Mouse (Mus musculus): ENCODE data around the gene Nprl3. TPM values are rescaled to one million over a fixed set of nuclear protein-coding genes. Genes with fewer than 3 reads are reported as not detected.
"Not testable (repeated sequence)": the region's sequence is repeated elsewhere in the genome, so short reads cannot be mapped to it uniquely, and the experiment has no call there.

Gene Nprl3
- total RNA-seq (2021): 10 to 100 TPM; 47.0 to 57.0 TPM
- long read RNA-seq, experiment 1, transcript Nprl3-201 (13 exons, 2,865 nt): major isoform, 23 of 61 reads
- long read RNA-seq, experiment 1, transcript Nprl3-213 (12 exons, 3,417 nt): minor isoform, 21 of 61 reads
- long read RNA-seq, experiment 1, partial matches to known transcripts: 7 of 61 reads
- long read RNA-seq, experiment 1, other reads (novel, unspliced or antisense): 10 of 61 reads
- long read RNA-seq, experiment 2, transcript Nprl3-201 (13 exons, 2,865 nt): major isoform, 35 of 59 reads
- long read RNA-seq, experiment 2, transcript Nprl3-213 (12 exons, 3,417 nt): minor isoform, 8 of 59 reads
- long read RNA-seq, experiment 2, partial matches to known transcripts: 6 of 59 reads
- long read RNA-seq, experiment 2, other reads (novel, unspliced or antisense): 10 of 59 reads

DNA sequence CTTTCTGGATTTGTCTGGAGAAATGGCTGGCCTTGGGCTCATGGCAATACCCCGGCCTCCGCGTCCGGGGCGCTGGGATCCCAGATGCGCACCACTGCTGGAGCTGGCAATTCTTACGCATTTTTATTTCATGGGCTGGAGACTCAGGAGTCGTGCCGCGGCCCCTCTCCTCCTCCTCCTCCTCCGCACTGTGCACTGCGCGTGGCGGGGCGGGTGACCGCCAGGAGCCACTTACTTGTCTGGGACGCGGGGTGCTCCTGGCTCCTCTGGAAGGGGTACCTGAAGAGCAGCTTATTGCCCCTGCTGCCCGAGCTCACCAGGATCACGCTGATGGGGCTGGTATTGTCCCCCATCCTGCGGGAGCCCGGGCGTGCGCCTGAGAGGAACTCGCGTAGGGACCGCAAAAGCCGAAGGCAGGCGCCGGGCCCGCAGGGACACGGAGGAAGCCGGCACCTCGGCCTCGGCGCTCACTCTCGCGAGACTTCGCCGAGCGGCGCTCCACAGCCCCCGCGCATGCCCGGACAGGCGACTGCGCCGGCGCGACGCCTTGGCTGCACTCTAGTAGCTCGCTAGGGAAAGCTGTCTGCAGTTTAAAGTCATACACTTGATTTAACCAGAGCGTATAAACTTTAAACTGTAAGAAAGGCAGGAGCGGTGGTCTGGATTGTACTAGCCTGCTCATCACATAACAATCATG is at the start of gene Nprl3:
Gene Nprl3 (minus strand): TSS at position 520 of the 697 bp plus-strand sequence.
- DNase-seq (ENCODE audit: low spot score in 2 of 2): peak; percentile 97
- intact Hi-C loops (cut with DNase I): no loop called here

DNA sequence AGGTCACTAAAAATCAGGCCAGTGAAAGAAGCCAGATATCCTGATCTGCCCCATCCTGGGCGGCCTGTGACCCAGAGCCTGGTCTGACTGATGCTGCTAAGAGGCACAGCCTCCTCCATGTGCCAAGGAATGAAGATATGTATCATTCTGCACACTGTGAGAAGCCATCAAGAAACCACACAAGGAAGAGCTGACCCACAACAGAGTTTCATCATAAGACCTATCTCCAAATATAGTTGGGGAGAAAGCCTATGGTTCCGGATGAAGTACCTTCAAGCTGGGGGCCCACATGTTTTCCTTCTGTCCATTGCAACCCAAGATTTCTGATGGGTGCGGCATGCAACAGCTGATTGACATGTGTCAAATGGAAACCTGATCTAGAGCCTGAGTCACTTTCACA is 48.5 kb upstream of the Nprl3 start:
- intact Hi-C loops (cut with DNase I): no loop called here
- no peak for DNase-seq (ENCODE audit: low spot score in 2 of 2)

DNA sequence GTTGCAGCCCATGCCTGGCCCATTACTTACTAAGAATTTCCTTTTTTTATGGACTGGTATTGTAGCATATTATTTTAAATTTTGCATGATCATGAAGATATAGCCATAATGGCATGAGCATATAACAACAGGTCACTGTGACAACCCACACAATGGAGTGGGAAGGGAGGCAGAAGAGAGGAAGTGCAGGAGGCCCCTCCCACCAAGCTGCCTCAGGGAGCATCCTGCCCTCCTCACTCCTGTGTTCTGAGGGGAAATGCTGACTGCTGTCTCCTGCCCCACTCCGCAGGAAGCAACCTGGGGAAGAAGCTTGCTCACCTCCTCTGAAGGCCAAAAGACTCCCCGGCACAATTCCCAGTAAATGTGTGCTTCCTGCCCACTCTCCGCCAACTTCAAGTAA is 42.4 kb upstream of the Nprl3 start:
- intact Hi-C loops (cut with DNase I): no loop called here
- no peak for DNase-seq (ENCODE audit: low spot score in 2 of 2)

DNA sequence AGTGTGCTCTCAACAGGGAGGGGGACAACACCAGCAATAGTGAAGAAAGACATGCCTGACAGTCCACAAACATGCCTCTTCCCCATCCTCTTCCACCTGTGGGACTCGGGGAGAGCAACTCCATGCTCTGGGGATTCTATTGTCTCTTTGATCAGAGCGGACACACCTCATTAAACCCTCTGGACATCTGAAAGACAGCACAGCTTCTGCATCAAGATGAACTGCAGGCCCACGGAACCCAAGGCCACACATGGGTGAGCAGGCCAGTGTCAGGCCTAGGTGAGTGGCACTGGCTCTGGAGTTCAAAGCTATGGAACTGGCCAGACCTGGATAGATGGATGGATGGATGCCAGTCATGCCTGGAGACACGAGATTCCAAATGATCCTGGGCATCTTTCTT is 41.9 kb upstream of the Nprl3 start:
- no peak for DNase-seq (ENCODE audit: low spot score in 2 of 2)
- intact Hi-C loops (cut with DNase I): no loop called here

DNA sequence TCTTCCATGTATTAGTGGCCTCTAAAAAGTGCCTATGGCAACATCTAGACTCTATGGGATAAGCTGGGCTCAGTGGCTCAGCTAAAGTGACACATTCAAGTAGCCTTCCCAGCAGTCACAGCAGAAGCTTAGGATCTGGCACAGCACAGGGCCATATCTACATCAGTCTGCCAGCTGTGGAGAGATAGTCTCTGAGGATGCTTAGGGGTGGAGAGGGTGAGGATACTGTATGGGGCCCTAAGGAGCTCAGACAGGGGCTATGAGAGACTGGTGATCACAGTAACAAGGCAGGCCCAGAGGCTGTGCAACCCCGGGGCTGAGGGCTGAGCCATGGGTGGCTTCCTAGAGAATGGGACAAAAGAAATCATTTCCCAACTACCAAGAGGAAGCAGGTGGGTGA is 39.5 kb upstream of the Nprl3 start:
- intact Hi-C loops (cut with DNase I): no loop called here
- DNase-seq (ENCODE audit: low spot score in 2 of 2): no peak

DNA sequence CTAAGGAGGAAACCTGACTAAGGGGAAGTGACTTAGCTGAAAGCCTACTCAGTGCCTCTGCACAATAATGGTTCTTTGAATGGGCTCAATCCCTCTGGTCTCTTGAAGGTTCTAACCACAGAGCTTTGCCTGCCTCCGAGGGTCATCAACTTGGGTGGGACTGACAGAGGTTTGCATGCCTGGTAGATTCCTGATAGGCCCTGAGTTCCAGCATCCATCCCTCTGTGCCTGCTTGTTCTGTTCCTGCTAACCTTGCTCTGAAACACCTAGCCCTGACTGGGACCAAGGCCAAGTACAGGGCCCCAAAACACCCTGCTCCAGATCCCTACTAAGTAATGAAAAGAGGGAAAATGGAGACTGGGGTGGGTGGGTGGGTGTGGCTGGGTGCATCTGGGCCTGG is 35.9 kb upstream of the Nprl3 start:
- no peak for DNase-seq (ENCODE audit: low spot score in 2 of 2)
- intact Hi-C loops (cut with DNase I): no loop called here

DNA sequence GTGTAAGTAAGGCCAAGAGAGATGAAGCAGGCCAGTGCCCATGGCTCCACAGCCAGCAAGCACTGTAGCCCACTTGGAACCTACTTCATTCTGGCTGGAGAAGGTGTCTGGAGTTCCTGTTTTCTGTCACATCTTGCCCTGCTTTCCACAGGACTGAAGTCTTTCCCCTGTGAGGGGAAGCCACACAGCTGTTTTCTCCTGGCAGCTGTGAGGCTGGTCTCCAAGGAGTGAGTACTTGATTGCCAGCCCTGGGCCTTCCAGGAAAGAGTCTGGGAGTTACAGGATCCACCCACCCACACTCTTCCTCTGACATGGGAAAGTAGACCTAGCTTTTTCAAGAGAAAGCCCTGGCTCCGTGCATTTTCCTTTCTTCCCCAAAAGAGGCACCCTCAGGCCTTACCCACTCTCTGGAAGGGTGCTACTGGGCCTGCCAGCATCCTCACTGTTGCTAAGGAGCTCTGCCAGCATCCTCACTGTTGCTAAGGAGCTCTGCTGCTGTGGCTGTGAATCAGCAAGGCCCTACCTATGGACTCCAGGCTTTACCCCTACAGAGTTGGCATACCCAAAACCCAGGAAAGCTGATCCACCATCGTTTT is 35.4 kb upstream of the Nprl3 start:
- peak; percentile 56 to 63 for DNase-seq (ENCODE audit: low spot score in 2 of 2)
- intact Hi-C loops (cut with DNase I): no loop called here

DNA sequence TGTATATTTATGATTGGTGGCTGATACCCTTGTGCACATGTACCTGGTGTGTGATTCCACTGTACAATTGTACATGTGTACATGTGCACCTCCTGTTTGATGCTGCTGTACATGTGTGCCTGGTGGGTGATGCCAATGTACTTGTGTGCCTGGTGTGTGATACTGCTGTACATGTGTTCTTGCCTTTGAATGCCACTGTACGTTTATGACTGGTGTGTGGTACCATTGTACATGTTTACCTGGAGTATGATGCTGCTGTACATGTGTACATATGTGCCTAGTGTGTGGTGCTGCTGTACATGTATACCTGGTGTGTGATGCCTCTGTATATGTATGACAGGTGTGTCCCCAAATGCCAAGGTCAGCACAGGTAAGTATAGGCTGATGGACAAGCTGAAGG is 34.0 kb upstream of the Nprl3 start:
- DNase-seq (ENCODE audit: low spot score in 2 of 2): no peak
- intact Hi-C loops (cut with DNase I): no loop called here

DNA sequence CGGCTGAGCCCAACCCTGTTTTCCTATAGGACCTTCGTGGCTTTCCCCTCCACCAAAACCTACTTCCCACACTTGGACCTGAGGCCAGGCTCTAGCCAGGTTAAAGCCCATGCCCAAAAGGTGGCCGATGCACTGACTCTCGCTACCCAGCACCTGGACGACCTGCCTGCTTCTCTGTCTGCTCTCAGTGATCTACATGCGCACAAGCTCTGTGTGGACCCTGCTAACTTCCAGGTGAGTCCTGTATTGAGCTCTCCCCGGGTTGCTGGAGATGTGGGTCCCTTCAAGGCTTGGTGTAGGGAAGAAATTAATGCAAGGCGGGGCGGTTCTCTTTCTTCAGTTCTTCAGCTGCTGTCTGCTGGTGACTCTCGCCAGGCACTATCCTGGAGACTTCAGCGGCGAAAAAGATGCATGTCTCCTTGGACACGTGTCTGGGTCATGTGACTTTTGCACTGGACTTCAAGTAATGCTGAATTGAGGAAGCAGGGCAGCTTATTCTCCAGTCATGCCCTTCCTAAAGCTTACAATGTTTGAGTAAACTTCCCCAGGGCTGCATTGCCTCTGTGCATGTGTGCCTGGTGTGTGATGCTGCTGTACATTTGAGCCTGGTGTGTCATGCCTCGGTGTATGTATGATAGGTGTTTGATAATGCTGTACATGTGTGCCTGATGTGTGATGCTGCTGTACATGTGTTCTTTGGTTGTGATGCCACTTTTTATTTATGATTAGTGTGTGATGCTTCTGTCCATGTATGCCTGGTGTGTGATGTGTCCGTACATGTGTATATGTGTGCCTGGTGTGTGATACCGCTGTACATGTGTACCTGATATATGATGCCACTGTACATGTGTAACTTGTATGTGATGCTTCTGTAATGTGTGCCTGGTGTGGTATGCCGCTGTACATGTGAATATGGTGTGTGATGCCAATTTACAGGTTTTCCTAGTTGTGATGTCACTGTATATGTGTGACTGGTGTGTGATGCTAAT is 33.1 kb upstream of the Nprl3 start:
- intact Hi-C loops (cut with DNase I): no loop called here
- DNase-seq (ENCODE audit: low spot score in 2 of 2): no peak

DNA sequence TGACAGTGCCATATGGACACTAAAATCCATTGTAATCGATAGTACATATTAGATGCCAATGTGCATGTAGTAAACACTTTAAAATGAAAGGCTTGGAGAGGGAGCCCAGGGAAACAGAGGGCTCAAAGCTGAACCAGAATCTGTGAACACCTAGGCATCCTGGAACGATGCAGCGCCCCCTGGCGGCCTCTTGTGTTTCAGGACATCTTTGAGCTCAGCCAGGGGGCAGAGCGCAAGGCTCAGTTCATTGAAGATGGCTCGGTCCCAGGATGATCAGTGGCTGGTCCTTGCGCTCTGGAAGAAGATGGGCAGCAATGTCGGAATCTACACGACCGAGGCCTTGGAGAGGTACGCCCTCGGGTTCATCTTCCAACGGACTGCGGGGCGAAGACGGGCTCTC is 32.4 kb upstream of the Nprl3 start, which contains the start of gene Hbq1a:
Gene Hbq1a (plus strand): TSS at position 205 of the 400 bp plus-strand sequence.
- intact Hi-C loops (cut with DNase I): not testable (repeated sequence)
- DNase-seq (ENCODE audit: low spot score in 2 of 2): peak; percentile 73 to 76

DNA sequence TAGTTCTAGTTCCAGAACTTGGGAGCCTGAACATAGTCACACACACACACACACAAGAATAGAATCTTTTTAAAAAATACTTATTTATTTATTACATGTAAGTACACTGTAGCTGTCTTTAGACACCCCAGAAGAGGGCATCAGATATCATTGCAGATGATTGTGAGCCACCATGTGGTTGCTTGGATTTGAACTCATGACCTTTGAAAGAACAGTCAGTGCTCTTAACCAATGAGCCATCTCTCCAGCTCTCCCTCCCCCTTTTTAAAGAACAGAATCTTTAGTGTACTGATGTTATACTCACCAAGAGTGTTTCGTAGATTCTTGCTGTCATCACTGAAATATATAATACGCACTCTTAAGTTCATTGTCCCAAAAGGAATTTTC is 31.0 kb upstream of the Nprl3 start:
- intact Hi-C loops (cut with DNase I): no loop called here
- DNase-seq (ENCODE audit: low spot score in 2 of 2): no peak

DNA sequence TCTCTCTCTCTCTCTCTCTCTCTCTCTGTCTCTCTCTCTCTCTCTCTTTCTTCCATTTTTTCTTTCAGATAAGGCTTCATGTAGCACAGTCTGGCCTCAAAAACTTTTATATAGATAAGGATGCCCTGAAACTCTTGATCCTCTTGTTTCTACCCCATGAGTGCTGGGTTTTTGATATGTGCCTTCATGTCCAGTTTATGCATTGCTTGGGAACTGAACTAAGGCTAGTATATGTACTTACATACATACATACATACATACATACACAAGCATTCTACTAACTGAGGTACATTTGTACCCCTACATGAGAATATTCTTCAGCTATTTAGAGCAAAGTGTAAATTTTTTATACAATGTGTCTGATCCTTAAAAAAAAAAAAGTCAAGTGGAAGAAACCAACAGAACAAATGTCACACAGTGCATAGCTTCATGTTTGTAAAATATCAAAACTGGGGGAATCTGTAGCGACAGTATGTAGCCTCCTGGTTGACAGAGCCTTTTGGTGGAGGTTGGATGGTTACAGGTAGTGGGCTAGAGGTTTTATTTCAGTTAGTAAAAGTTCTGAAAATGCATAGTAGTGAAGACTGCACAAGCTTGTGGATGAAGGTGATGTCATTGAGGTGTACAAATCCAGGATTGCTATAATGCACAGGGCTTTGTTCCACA is 30.5 kb upstream of the Nprl3 start:
- intact Hi-C loops (cut with DNase I): no loop called here
- no peak for DNase-seq (ENCODE audit: low spot score in 2 of 2)

DNA sequence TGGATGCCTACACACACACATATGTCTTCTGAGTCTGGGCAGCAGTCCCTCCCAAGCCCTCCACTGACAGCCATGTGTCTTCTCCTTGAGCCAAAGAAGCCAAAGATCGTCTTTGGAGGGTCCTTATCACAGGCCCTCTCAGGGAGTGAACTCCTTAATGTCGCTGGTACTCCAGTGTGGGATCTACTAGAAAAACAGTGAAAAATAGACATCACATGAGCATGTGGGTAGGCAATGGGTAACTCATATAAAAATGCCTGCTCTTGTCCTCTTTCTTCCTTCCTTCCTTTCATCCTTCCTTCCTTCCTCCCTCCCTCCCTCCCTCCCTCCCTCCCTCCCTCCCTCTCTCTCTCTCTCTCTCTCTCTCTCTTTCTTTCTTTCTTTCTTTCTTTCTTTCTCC is 29.9 kb upstream of the Nprl3 start:
- intact Hi-C loops (cut with DNase I): not testable (repeated sequence)

DNA sequence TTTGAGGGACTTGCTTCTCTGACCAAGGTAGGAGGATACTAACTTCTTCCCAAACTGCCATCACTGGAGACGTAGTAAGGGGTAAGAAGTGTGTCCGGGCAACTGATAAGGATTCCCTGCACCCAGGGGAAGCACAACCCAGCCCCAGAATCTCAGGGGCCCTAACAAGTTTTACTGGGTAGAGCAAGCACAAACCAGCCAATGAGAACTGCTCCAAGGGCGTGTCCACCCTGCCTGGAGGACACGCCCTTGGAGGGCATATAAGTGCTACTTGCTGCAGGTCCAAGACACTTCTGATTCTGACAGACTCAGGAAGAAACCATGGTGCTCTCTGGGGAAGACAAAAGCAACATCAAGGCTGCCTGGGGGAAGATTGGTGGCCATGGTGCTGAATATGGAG is 28.7 kb upstream of the Nprl3 start, which contains the start of gene Hba-a2:
Gene Hba-a2 (plus strand): TSS at position 287 of the 400 bp plus-strand sequence.
- intact Hi-C loops (cut with DNase I); DNase-seq (ENCODE audit: low spot score in 2 of 2): not testable (repeated sequence)

More for the DNA sequence above, 29.9 kb upstream of the Nprl3 start:
- DNase-seq (ENCODE audit: low spot score in 2 of 2): not testable (repeated sequence)

DNA sequence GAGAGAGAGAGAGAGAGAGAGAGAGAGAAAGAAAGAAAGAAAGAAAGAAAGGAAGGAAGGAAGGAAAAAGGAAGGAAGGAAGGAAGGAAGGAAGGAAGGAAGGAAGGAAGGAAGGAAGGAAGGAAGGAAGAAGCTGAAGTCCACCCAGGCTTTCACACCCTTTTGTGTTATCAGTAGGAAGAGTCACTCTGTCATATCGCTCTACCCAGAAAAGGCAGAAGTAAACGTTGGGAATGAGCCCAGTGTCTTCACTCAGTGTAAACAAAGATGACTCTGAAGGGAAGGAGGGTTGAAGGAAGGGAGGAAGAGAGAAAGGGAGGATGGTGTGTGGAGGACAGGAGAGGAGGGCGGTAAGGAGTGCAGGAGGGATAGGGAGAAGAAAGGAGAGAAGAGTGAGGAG is 26.0 kb upstream of the Nprl3 start:
- intact Hi-C loops (cut with DNase I); DNase-seq (ENCODE audit: low spot score in 2 of 2): not testable (repeated sequence)

DNA sequence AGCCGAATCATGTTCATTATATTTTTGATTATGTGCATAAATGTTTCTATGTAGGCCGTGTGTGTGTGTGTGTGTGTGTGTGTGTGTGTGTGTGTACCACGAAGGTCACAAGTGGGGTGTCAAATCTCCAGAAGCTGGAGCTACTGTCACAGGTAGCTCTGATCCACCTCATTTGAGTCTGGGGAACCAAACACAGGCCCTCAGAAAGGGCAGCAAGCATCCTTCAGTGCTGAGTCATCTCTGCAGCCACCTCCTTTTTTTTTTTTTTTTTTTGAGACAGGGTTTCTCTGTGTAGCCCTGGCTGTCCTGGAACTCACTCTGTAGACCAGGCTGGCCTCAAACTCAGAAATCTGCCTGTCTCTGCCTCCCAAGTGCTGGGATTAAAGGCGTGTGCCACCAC is 25.3 kb upstream of the Nprl3 start:
- intact Hi-C loops (cut with DNase I); DNase-seq (ENCODE audit: low spot score in 2 of 2): not testable (repeated sequence)

DNA sequence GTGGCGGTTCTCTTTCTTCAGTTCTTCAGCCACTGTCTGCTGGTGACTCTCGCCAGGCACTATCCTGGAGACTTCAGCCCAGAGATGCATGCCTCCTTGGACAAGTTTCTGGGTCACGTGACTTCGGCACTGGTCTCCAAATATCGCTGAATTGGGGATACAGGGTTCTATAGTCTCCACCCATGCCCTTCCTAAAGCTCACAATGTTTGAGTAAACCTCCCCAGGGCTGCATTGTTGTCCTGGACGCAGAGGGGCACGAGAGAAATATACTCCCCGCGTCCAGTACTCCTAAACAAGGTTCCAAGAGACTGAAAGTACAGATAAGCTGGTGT is 20.0 kb upstream of the Nprl3 start:
- no peak for DNase-seq (ENCODE audit: low spot score in 2 of 2)
- intact Hi-C loops (cut with DNase I): loop anchor here (10.0 kb wide), 1 partner anchor 47 kb away; no protein-coding TSS in a partner anchor

DNA sequence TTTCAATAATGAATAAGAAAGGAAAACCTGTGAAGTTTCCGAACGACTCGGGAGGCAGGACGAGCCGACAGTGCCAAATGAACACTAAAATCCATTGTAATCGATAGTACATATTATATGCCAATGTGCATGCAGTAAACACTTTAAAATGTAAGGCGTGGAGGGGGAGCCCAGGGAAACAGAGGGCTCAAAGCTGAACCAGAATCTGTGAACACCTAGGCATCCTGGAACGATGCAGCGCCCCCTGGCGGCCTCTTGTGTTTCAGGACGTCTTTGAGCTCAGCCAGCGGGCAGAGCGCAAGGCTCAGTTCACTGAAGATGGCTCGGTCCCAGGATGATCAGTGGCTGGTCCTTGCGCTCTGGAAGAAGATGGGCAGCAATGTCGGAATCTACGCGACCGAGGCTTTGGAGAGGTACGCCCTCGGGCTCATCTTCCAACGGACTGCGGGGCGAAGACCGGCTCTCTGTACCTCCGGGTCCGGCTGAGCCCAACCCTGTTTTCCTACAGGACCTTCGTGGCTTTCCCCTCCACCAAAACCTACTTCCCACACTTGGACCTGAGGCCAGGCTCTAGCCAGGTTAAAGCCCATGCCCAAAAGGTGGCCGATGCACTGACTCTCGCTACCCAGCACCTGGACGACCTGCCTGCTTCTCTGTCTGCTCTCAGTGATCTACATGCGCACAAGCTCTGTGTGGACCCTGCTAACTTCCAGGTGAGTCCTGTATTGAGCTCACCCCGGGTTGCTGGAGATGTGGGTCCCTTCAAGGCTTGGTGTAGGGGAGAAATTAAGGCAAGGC is 19.4 kb upstream of the Nprl3 start, which contains the start of gene Hbq1b:
Gene Hbq1b (plus strand): TSS at position 271 of the 798 bp plus-strand sequence.
- peak; percentile 87 for DNase-seq (ENCODE audit: low spot score in 2 of 2)
- intact Hi-C loops (cut with DNase I): loop anchor here (10.0 kb wide), 1 partner anchor 48 kb away; no protein-coding TSS in a partner anchor

Data from left cerebral cortex, postnatal 14 days (tissue).